Mouse (Mus musculus): ENCODE measurements around the gene Olfr1444. TPM values are rescaled to one million over a fixed set of nuclear protein-coding genes. Genes with fewer than 3 reads are reported as not detected.

The Olfr1444 gene
- total RNA-seq (2015; ENCODE audit: low replicate concordance) (not detected in 2 replicates), total RNA-seq (2017; ENCODE audit: low replicate concordance) (not detected in 2 replicates)

DNA sequence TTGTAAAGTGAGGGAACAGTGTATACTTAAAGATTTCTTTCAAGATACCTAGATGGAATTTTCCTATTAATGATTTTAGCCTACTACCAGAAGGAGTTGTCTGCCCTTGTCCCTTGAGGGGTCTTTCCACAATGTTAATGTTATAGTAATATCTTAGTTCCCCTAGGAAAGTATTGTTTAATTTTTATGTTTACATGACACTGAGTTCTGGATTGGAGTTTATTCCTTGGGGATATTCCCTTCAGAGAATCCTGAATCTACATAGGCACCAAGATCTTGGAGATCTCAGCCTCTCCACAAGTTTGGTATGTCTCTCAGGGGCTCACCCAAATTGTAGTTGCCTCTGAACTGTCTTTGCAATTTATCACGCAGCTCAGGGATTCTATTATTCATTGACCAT lies at the start of gene Olfr1444:
TSS of gene Olfr1444 (plus strand) at position 301 of the 400 bp plus-strand sequence.
- ATAC-seq (replicated peaks; ENCODE audit: low FRiP score, poor library complexity, severe bottlenecking): no peak

DNA sequence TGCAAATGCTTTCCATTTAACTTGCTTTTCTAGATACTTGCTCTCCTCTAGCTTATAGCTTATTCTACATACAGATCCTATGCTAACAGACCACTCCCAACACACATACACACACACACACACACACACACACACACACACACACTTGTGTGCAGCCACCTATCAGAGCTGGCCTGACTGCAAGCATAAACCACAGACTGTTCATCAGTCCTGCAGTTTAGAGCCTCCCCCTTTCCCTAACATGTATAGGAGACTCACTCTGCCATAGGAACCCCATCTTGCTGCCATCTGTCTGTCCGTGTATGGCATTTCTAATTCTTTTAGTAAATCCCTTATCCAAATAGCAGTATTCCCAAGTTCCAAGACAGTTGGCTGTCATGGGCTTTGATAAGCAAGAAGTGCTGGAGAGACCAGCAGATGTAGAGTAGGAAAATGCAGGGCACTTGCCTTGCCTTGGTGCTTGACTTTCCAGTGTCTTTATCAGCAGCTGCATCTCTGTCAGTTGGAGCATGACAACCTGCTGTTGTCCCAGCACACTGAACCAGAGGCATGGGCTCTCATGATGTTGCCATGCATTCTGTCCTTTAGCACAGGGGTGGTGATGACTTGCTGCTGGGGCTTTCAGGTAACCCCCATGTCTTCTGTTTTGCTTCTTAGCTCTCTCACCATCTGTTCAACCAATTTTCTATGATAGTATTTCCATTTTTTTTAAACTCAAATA lies 44.3 kb upstream of the Olfr1444 start:
- ATAC-seq (replicated peaks; ENCODE audit: low FRiP score, poor library complexity, severe bottlenecking): peak; percentile 43; the same call in 1 of the 2 replicates

DNA sequence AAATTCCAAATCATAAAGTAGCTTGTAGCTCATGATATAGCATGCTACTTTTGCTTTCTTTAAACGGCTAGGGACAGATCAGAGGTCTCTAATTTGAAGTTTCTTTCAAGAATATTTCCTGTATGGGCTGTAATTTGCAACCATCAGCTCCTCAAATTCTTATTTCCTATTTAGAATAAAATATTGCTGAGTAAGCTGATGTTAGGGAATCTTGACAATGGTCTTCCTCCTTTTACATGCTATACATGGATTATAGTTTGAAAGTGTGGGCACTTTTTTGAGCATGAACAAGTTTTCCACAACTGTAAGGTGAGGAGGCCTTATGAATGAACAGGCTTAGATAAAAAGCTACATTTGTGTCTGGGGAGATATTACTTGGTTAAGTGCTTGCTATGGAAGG lies 43.2 kb upstream of the Olfr1444 start:
- ATAC-seq (replicated peaks; ENCODE audit: low FRiP score, poor library complexity, severe bottlenecking): no peak

DNA sequence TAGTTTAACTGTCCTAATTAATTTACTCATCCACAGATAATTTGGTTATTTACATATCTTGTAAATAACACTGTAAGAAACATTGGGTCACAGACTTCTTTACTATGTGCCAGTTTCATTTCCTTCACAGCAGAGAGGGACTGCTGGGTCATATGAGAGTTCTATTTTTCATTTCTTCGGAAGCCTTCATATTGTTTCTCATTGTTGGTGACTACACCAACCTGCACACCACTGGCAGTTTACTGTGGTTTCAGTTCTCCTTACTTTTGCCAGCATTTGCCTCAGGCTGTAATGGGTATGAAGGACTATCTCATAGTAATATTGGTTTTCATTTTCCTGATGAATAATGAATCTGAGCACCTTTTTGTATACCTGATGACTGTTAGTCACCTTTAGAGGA lies 38.6 kb upstream of the Olfr1444 start:
- ATAC-seq (replicated peaks; ENCODE audit: low FRiP score, poor library complexity, severe bottlenecking): no peak

GRCm38 (mm10) chr19:12820383-12820782 lies 36.7 kb upstream of the Olfr1444 start:
- no peak for ATAC-seq (replicated peaks; ENCODE audit: low FRiP score, poor library complexity, severe bottlenecking)

DNA sequence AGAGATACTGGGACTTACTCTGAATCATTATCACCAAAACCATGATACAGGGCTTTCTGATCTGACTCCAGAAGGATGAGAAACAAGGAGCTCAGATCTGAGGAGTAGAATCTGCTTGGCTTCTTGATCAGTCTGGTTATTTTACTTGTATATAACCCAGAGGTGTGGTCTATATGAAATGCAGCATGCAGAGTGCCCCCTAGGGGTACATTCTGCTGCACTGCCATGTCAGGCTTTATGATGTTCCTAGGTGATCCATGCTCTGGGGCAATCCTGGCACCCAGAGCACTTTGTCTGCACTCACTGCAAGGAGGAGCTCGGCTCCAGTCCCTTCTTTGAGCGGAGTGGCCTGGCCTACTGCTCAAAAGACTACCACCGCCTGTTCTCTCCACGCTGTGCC lies 32.5 kb upstream of the Olfr1444 start:
- ATAC-seq (replicated peaks; ENCODE audit: low FRiP score, poor library complexity, severe bottlenecking): 0 out of 2 replicates have a peak, but pooled peaks have one; percentile 49

- no peak for ATAC-seq (replicated peaks; ENCODE audit: low FRiP score, poor library complexity, severe bottlenecking)
Observed at GRCm38 (mm10) chr19:12830823-12831430, 26.2 kb upstream of the Olfr1444 start.

DNA sequence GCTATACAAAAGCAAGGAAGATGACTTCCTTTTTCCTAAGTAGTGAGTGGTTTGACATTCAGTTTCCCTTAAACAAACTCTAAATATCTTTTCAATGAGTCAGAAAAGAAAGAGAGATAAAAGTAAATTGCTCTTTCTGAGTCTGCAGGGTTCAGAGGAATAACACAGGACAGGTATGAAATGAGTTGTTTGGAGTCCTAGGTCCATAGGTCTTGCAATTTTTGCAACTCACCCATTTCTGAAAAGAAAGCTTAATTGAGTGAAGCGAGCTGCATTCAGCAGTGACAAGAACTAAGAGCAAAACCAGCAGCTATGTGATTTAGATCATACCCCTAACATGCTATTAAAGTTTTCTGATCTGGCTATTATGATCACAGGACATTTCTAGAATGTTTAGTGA lies 25.5 kb upstream of the Olfr1444 start:
- no peak for ATAC-seq (replicated peaks; ENCODE audit: low FRiP score, poor library complexity, severe bottlenecking)

DNA sequence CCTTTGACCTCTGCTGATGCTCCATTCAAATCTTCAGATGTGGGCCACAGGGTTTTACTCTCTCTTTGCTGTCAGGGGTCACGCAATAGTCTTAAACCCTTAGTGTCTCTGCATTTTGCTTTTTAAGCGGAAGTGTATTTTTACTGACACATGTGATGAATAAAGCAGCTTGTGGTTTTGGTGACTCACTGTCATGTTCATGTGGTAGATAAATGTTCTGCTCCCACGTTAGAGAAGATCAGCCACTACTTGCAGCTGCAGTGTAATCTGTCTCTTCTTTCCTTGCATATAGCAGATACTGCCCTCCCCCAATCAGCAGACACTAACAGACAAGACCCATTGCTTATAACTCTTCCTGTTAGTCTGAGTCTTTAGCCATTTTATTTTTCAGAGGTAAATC lies 23.5 kb upstream of the Olfr1444 start:
- ATAC-seq (replicated peaks; ENCODE audit: low FRiP score, poor library complexity, severe bottlenecking): no peak

- ATAC-seq (replicated peaks; ENCODE audit: low FRiP score, poor library complexity, severe bottlenecking): no peak
Observed at GRCm38 (mm10) chr19:12838507-12838906, 18.6 kb upstream of the Olfr1444 start.

DNA sequence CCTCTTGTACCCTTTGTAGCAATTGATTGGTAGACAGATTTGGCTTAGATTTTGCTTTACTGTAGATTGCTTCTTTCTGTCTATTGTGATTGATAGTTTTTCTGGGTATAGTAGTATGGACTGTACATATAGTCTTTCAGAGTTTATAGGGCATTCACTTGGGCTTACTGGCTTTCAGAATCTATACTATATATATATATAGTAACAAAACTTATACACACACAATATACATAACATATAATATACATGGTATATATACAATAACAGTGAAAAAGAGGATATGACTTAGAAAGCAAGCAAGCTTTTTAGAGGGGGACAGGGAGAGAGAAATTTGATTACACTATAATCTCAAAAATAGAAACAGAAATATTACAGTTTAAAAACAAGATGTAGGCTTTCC lies 10.7 kb upstream of the Olfr1444 start, which contains the start of gene Gm5244:
TSS of gene Gm5244 (plus strand) at position 301 of the 400 bp plus-strand sequence.
- ATAC-seq (replicated peaks; ENCODE audit: low FRiP score, poor library complexity, severe bottlenecking): no peak

DNA sequence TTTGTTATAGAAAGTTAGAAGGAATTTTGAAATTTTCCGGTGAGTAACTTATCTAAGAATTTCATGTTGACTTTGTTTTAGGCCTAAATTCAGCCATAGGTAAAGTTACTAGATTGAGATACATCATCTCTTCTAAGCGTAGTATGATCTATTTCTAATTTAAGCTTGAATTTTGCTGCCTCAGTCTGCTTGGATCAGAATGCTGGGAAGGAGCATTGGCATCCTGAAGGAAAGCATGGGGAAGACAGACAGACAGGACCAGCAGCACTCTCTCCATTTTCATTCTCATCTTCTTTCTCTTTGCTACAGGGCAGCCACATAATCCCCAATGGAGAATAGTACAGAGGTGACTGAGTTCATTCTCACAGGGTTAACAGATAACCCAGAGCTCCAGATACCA lies 26.5 kb downstream of the Olfr1444 start, which contains the start of gene Olfr1445:
TSS of gene Olfr1445 (plus strand) at position 301 of the 400 bp plus-strand sequence.
- no peak for ATAC-seq (replicated peaks; ENCODE audit: low FRiP score, poor library complexity, severe bottlenecking)

- no peak for ATAC-seq (replicated peaks; ENCODE audit: low FRiP score, poor library complexity, severe bottlenecking)
Observed at GRCm38 (mm10) chr19:12893424-12893823, 36.3 kb downstream of the Olfr1444 start, which contains the start of gene Olfr1446. Olfr1446 (minus strand) TSS chr19:12893524.

GRCm38 (mm10) chr19:12903643-12904042 lies 46.6 kb downstream of the Olfr1444 start, which contains the start of gene Olfr1447:
Olfr1447 (minus strand) TSS chr19:12903743.
- ATAC-seq (replicated peaks; ENCODE audit: low FRiP score, poor library complexity, severe bottlenecking): no peak

Other genes starting within 250 kb of the Olfr1444 start
- not detected in 2 replicates for gene Glyat, start 224.0 kb upstream of the Olfr1444 start, total RNA-seq (2015; ENCODE audit: low replicate concordance)
- gene Glyat, start 224.0 kb upstream of the Olfr1444 start, total RNA-seq (2017; ENCODE audit: low replicate concordance): not detected in 2 replicates
- not detected in 2 replicates for gene Olfr1442, start 186.8 kb upstream of the Olfr1444 start, total RNA-seq (2015; ENCODE audit: low replicate concordance)
- gene Olfr1442, start 186.8 kb upstream of the Olfr1444 start, total RNA-seq (2017; ENCODE audit: low replicate concordance): not detected in 2 replicates
- gene Olfr1443, start 179.2 kb upstream of the Olfr1444 start, total RNA-seq (2015; ENCODE audit: low replicate concordance): not detected in 2 replicates
- not detected in 2 replicates for gene Olfr1443, start 179.2 kb upstream of the Olfr1444 start, total RNA-seq (2017; ENCODE audit: low replicate concordance)
- gene Keg1, start 161.5 kb upstream of the Olfr1444 start, total RNA-seq (2015; ENCODE audit: low replicate concordance): not detected in 2 replicates
- not detected in 2 replicates for gene Keg1, start 161.5 kb upstream of the Olfr1444 start, total RNA-seq (2017; ENCODE audit: low replicate concordance)
- gene Cntf, start 91.7 kb upstream of the Olfr1444 start, total RNA-seq (2015; ENCODE audit: low replicate concordance): 7.5 TPM in 1 of 2 replicates, not detected in the other
- gene Cntf, start 91.7 kb upstream of the Olfr1444 start, total RNA-seq (2017; ENCODE audit: low replicate concordance): not detected in 2 replicates
- gene Zfp91, start 61.2 kb upstream of the Olfr1444 start, total RNA-seq (2015; ENCODE audit: low replicate concordance): 21.7 and 24.5 TPM in 2 replicates
- 34.2 and 51.3 TPM in 2 replicates for gene Zfp91, start 61.2 kb upstream of the Olfr1444 start, total RNA-seq (2017; ENCODE audit: low replicate concordance)
- 3.8 and 5.6 TPM in 2 replicates for gene Lpxn, start 61.1 kb upstream of the Olfr1444 start, total RNA-seq (2015; ENCODE audit: low replicate concordance)
- gene Lpxn, start 61.1 kb upstream of the Olfr1444 start, total RNA-seq (2017; ENCODE audit: low replicate concordance): 3.3 and 4.3 TPM in 2 replicates
- not detected in 2 replicates for gene Gm5244, start 10.6 kb upstream of the Olfr1444 start, total RNA-seq (2015; ENCODE audit: low replicate concordance)
- gene Gm5244, start 10.6 kb upstream of the Olfr1444 start, total RNA-seq (2017; ENCODE audit: low replicate concordance): not detected in 2 replicates
- not detected in 2 replicates for gene Olfr1445, start 26.6 kb downstream of the Olfr1444 start, total RNA-seq (2015; ENCODE audit: low replicate concordance)
- gene Olfr1445, start 26.6 kb downstream of the Olfr1444 start, total RNA-seq (2017; ENCODE audit: low replicate concordance): not detected in 2 replicates
- gene Olfr1446, start 36.2 kb downstream of the Olfr1444 start, total RNA-seq (2015; ENCODE audit: low replicate concordance): not detected in 2 replicates
- 0.42 TPM in 1 of 2 replicates, not detected in the other for gene Olfr1446, start 36.2 kb downstream of the Olfr1444 start, total RNA-seq (2017; ENCODE audit: low replicate concordance)
- gene Olfr1447, start 46.5 kb downstream of the Olfr1444 start, total RNA-seq (2015; ENCODE audit: low replicate concordance): not detected in 2 replicates
- not detected in 2 replicates for gene Olfr1447, start 46.5 kb downstream of the Olfr1444 start, total RNA-seq (2017; ENCODE audit: low replicate concordance)
- gene Olfr1448, start 67.1 kb downstream of the Olfr1444 start, total RNA-seq (2015; ENCODE audit: low replicate concordance): not detected in 2 replicates
- gene Olfr1448, start 67.1 kb downstream of the Olfr1444 start, total RNA-seq (2017; ENCODE audit: low replicate concordance): 0.42 TPM in 1 of 2 replicates, not detected in the other
- not detected in 2 replicates for gene Olfr1449, start 73.6 kb downstream of the Olfr1444 start, total RNA-seq (2015; ENCODE audit: low replicate concordance)
- gene Olfr1449, start 73.6 kb downstream of the Olfr1444 start, total RNA-seq (2017; ENCODE audit: low replicate concordance): not detected in 2 replicates
- gene Olfr1450, start 93.0 kb downstream of the Olfr1444 start, total RNA-seq (2015; ENCODE audit: low replicate concordance): not detected in 2 replicates
- gene Olfr1450, start 93.0 kb downstream of the Olfr1444 start, total RNA-seq (2017; ENCODE audit: low replicate concordance): not detected in 2 replicates
- not detected in 2 replicates for gene Olfr1451, start 137.7 kb downstream of the Olfr1444 start, total RNA-seq (2015; ENCODE audit: low replicate concordance)
- gene Olfr1451, start 137.7 kb downstream of the Olfr1444 start, total RNA-seq (2017; ENCODE audit: low replicate concordance): not detected in 2 replicates
- not detected in 2 replicates for gene Olfr1453, start 171.0 kb downstream of the Olfr1444 start, total RNA-seq (2015; ENCODE audit: low replicate concordance)
- gene Olfr1453, start 171.0 kb downstream of the Olfr1444 start, total RNA-seq (2017; ENCODE audit: low replicate concordance): 0.98 TPM in 1 of 2 replicates, not detected in the other
- gene Olfr1454, start 203.3 kb downstream of the Olfr1444 start, total RNA-seq (2015; ENCODE audit: low replicate concordance): not detected in 2 replicates
- not detected in 2 replicates for gene Olfr1454, start 203.3 kb downstream of the Olfr1444 start, total RNA-seq (2017; ENCODE audit: low replicate concordance)
- not detected in 2 replicates for gene Olfr1457, start 240.6 kb downstream of the Olfr1444 start, total RNA-seq (2015; ENCODE audit: low replicate concordance)
- not detected in 2 replicates for gene Olfr1457, start 240.6 kb downstream of the Olfr1444 start, total RNA-seq (2017; ENCODE audit: low replicate concordance)
- gene Olfr1458, start 249.5 kb downstream of the Olfr1444 start, total RNA-seq (2015; ENCODE audit: low replicate concordance): not detected in 2 replicates
- gene Olfr1458, start 249.5 kb downstream of the Olfr1444 start, total RNA-seq (2017; ENCODE audit: low replicate concordance): not detected in 2 replicates